Mouse (Mus musculus) splenic B cell, adult 2 months (primary cell): Measurements from ENCODE around the gene Setd3.
A peak's percentile ranks its signal among the peaks of the same experiment; 100 is the strongest.
"Not testable (repeated sequence)": the region's sequence is repeated elsewhere in the genome, so short reads cannot be mapped to it uniquely, and the experiment has no call there.

Experiments used
- DNase-seq: peaks from one replicate; pipeline ENCODE4 v3.0.0-alpha.2; 2011; ENCODE audit warnings: low read depth, low spot score
- H3K27me3 ChIP-seq: 2 replicates; pipeline ENCODE4 v1.6.1; 2012; ENCODE audit warnings: mild to moderate bottlenecking, low read length, moderate library complexity, mixed read lengths; ENCODE audit not compliant: control insufficient read depth, poor library complexity, insufficient read depth, severe bottlenecking
- H3K36me3 ChIP-seq: 2 replicates; pipeline ENCODE4 v1.6.1; 2012; ENCODE audit warnings: mild to moderate bottlenecking, low read length, moderate library complexity, mixed read lengths; ENCODE audit not compliant: control insufficient read depth, poor library complexity, insufficient read depth, severe bottlenecking

Setd3 gene

DNA sequence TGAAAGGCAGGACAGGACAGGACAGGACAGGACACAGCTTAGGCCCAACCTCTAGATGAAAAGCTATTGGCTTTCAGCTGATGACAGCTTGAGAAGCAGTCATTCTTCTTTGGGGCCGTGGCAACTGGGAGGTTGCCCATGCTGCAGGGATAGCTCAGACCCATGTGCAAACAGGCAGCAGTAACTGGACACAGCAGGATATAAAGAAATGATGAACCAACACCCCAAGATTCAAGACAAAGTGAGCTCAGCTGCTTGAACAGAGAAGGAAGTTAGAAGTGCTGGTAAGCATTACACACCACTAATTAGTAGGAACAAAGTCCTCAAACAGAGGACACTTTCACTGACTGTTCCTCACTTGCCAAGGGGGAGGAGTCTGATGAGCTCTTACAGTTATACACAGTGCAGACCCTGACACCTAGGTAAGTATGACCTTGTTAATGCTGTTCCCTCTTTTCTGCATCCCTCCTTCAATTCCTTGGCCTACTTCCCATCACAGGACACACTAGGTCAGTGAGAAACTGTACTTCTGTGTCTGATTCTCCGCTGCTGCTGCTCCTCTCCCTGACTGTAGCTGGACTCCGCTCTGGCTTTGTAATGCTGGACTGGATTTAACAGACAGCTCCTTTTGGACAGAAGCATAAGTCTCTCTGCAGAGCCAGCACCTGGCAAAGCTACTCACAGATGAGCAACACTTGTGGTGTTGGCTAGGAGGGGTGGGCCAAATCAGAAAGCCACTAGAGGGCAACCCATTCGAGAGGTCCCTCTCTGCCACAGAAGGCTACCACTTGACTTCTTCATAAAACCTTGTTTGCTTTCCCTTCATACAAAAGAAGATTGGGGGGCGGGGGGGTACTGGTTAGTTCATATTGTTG, 35.3 kb downstream of the Setd3 start:
- no peak for DNase-seq
- peaks cover 7% of the 10 kb centered on the region; the same call in 1 of the 2 replicates for H3K36me3 ChIP-seq
- no peaks in the 10 kb centered on the region for H3K27me3 ChIP-seq

DNA sequence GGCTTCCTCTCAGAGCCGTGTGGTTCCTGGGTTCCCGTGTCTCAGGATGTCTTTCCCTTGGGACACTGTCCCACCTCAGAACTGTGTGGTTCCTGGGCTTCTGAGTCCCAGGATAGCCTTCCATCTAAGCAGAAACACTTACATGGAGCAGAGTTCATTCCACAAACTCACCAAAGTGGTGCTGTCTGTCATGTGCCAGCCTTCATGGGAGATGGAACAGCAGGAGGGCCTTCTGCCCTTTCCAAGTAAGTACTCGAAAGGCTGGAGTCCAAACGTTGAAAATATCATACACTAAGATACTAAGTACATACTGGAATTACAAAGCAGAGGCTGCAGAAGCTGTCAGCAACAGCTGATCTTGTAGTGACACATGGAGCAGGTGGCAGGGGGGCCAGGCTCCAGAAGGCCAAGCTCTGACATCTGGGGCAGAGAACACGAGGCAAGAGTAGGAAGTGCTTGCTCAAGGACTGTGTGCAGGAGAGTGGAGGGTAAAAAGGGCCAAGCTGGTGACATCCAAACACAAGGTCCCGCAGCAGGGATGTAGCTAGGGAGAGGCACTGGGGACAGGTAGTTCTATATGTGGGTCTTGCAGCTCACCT, 43.4 kb downstream of the Setd3 start:
- Histone ChIP-seq H3K27me3 (no peaks in the 10 kb centered on the region), H3K36me3 (peaks cover 2% of the 10 kb centered on the region)
- DNase-seq, result no peak

DNA sequence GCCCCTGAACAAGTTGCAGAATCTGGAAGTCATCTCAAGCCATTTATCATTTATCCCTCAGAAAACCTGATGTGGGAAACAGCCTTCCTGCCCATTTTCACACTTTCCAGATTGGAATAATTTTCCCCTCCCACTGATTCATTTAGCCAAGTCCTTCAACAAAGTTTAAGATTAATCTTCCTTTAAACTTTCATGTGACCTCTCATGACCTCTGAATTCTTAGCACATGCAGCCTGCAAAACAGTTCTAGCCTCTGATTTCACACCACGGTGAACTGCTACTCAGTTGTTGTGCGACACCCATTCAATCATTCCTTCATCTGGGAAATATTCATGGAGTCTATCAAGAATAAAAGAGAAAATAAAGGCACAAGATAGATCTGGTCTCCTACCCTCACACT, 45.9 kb downstream of the Setd3 start:
- Histone ChIP-seq H3K27me3 (no peaks in the 10 kb centered on the region), H3K36me3 (no peaks in the 10 kb centered on the region; the same call in 1 of the 2 replicates)
- no peak for DNase-seq

DNA sequence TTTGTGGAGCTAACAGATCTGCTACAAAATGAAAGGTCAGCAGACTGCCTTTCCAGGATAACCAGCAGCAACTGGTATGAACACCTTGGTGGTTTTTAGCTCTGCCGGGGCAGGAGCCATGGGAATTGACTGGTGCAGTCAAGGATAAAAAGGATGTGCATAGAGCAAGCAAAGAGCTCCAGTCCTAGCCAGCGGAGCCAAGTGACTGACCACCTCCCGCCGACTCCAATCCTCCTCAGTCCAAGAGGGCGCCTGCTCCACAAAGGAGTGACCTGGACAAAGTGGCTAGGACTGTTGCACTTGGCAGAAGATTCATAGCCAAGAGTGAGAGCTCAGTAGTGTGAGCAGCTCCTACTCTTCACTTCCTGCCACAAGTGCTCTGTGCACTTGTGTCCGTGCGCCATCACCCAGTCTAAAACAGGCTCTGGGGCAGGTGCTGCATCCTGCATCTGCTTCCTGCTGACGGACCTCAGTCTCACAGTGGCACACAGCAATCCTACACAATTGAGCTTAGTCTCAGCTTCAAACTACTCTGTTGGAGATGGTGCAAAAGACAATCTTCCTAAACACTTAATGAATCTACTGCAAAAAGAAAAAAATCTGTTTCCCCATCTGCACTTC, 46.6 kb downstream of the Setd3 start:
- H3K36me3 ChIP-seq, result no peaks in the 10 kb centered on the region; the same call in 1 of the 2 replicates
- no peaks in the 10 kb centered on the region for H3K27me3 ChIP-seq
- DNase-seq, result no peak

DNA sequence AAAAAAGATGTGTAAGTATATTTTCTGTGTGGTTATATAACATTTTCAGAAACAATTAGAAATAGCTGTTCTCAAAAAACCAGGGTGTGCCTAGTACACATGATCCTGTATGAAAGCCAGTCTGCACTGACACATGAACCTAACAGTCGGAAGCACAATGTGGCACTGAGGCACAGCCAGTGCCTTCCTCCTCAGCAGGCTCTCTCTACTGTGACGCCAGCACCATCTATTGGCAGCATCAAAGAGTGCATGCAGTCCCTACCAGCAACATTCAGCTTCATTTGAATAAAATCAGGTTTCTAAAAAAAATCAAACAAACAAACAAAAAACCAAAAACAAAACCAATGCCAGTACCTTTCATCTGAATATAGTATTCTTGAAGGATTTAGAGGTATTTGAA, 57.8 kb downstream of the Setd3 start:
- peaks cover 2% of the 10 kb centered on the region; the same call in 1 of the 2 replicates for H3K36me3 ChIP-seq
- H3K27me3 ChIP-seq, result no peaks in the 10 kb centered on the region
- DNase-seq, result peak; percentile 61

DNA sequence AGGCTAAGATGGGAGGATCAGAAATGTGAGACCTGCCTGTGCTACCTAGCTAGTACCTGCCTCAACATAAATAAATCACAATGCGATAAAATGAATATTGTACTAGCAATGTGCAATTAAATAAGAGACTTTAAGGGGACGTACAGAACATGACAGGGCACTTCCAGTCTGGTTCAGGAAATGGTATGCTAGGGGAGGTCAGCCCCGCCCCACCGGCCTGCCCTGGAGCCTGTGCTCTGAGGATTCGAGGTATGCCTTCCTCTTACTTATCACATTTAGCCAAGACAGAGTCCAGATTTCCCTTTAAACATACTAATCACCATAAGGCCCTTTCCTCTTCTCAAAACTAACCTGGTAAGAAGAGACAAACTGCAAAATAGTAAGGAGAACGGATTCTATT, 58.7 kb downstream of the Setd3 start:
- DNase-seq, result no peak
- Histone ChIP-seq H3K36me3 (peaks cover 2% of the 10 kb centered on the region), H3K27me3 (no peaks in the 10 kb centered on the region)

GRCm38 (mm10) chr12:108119930-108120329, 59.2 kb downstream of the Setd3 start:
- Histone ChIP-seq H3K27me3 (no peaks in the 10 kb centered on the region), H3K36me3 (peaks cover 2% of the 10 kb centered on the region)
- DNase-seq, result no peak

GRCm38 (mm10) chr12:108118902-108119531, 60.1 kb downstream of the Setd3 start:
- H3K36me3 ChIP-seq, result peaks cover 2% of the 10 kb centered on the region
- no peak for DNase-seq
- H3K27me3 ChIP-seq, result no peaks in the 10 kb centered on the region

DNA sequence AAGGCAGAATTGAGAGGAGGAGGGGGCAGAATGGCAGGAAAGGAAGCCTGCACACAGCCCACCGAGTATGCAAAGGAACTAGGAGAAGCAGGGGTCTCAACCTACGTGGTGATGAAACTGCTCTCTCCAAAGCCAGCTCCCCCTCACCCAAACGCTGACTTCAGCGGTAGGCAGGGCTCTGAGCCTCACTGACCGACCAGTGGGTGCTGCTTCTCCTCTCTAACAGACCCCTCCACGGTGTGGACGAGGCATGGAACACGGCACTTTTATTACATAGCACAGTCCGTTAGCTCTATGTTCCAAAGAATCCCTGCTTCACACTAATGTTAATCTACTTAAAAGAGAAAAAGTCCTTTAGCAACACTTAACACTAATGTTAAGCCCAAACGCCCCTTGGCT, 60.6 kb downstream of the Setd3 start:
- Histone ChIP-seq H3K36me3 (peaks cover 2% of the 10 kb centered on the region), H3K27me3 (no peaks in the 10 kb centered on the region)
- DNase-seq, result no peak

DNA sequence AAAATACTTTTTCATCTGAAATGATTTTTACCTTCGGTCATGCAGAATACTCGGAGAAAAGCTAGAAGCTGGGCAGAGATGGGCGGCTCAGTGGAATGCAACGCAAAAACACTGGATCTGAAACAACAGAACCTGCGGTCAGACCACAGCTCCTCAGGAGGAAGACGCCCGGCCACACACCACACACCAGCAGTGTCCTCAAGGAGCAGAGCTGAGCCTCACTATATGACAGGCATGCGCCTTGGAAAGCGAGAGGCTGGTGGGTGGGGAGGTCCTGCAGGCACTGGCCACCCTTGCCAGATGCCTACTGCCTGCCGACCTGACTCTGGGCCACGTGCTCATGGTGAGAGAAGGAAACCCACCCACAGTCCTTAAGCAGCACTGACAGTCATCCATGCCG, 67.9 kb downstream of the Setd3 start:
- DNase-seq, result no peak
- Histone ChIP-seq H3K27me3 (no peaks in the 10 kb centered on the region), H3K36me3 (peaks cover 7% of the 10 kb centered on the region)

- Histone ChIP-seq H3K36me3 (peaks cover 7% of the 10 kb centered on the region), H3K27me3 (no peaks in the 10 kb centered on the region)
- DNase-seq, result no peak
Measured at GRCm38 (mm10) chr12:108110674-108111073, 68.4 kb downstream of the Setd3 start.

DNA sequence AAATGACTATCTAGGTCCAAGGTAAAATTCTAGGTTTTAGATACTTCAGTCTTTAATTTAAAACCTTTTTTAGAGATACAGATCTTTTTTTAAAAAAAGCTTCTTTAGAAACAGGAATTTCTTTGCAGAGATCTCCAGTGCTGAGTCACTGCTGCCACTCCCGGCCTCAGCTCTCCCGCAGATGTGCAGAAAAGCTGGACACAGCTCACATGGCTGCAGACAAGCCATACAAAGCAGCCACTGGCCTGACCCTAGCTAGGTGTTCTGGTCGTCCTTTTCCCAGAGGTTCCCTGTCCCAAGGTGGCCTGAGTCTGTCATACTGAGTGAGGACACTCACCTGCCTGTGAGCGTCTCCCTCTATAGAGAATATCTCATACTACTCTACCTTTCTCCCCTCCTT, 69.4 kb downstream of the Setd3 start:
- DNase-seq, result no peak
- no peaks in the 10 kb centered on the region for H3K27me3 ChIP-seq
- H3K36me3 ChIP-seq, result peaks cover 7% of the 10 kb centered on the region

DNA sequence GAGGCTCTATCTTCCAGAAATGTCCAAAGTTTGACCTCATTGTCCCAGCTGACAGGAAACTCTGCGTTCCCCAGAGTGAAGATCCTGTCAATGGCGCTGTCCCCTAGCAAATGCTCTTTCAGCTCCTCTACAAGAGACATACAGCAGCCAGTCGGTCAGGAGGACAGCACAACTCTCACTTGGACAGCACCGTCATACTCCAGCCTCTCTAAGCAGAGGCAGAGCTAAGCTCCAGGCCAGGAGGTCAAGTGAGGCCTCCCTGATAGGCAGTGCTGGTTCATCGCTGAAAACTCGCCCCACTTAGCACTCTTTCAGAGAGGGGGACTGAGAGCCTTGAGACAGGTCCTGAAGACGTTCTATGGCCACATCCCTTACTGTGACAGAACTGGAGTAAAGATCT, 70.5 kb downstream of the Setd3 start:
- H3K27me3 ChIP-seq, DNase-seq, H3K36me3 ChIP-seq: not testable (repeated sequence)

- DNase-seq, result no peak
- Histone ChIP-seq H3K27me3 (no peaks in the 10 kb centered on the region), H3K36me3 (peaks cover 4% of the 10 kb centered on the region; the same call in 1 of the 2 replicates)
Measured at GRCm38 (mm10) chr12:108103292-108103691, 75.8 kb downstream of the Setd3 start.

DNA sequence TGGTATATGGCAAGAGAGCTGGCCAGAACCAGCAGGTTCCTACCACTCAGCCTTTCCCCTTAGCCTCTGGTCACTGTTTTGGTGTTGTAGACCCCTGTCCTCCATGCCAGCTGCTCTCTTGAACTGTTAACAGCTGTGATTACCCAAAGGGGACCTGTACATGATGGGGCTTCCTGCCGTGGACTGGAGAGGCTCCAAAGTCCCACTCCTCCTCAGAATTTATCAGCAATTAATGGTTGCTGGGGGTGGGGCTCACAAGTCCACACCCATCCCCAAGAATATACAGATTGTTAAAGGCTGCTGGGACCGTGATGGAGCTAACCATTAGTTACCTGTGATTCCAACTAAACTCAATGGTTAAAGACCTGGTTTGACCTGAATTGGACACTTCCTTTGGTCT, 77.0 kb downstream of the Setd3 start:
- no peak for DNase-seq

More for the DNA sequence above, 77.0 kb downstream of the Setd3 start:
- Histone ChIP-seq H3K27me3 (no peaks in the 10 kb centered on the region), H3K36me3 (no peaks in the 10 kb centered on the region)
